Mouse (Mus musculus): ENCODE results near the gene Atp8b5. TPM values are rescaled to one million over a fixed set of nuclear protein-coding genes. Genes with fewer than 3 reads are reported as not detected.

Atp8b5 gene
- polyA plus RNA-seq, 1 experiment from 2014 or later: 0.60 TPM

DNA sequence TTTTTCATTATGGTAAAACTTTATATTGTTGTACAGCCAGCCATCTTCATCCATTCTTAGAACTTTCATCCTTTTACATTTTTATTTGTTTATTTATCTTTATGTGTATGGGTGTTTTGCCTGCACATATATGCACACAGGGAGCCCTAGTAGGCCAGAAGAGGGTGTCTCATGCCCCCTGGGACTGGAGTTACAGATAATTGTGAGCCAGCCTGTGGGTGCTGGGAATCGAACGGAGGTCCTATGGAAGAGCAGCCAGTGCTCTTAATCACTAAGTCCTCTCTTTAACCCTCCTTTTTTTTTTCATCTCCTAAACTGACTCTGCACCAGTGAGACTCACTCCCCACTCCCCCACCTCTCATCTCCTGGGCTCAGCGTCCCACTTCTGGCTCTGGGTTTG lies 117.6 kb downstream of the Atp8b5 start:
- Histone ChIP-seq H3K4me3 (replicated peaks; ENCODE audit: low read length) (no peak overlapping the region), H3K4me1 (replicated peaks; ENCODE audit: control insufficient read depth, insufficient read depth, low read length) (peaks cover 20% of the 10 kb centered on the region), H3K9ac (no peak overlapping the region), H3K27me3 (ENCODE audit: control insufficient read depth, insufficient read depth, low read length) (no peaks in the 10 kb centered on the region), H3K9me3 (ENCODE audit: control insufficient read depth, low read length) (no peaks in the 10 kb centered on the region), H3K4me2 (replicated peaks) (no peak overlapping the region), H3K36me3 (replicated peaks; ENCODE audit: control insufficient read depth, insufficient read depth) (no peaks in the 10 kb centered on the region), H3K27ac (no peak overlapping the region)
- no peak for ATAC-seq (ENCODE audit: low FRiP score)
- WGBS: 90% methylated on average over 3 of the region's 3 CpGs
- no peak for DNase-seq (ENCODE audit: low spot score)

DNA sequence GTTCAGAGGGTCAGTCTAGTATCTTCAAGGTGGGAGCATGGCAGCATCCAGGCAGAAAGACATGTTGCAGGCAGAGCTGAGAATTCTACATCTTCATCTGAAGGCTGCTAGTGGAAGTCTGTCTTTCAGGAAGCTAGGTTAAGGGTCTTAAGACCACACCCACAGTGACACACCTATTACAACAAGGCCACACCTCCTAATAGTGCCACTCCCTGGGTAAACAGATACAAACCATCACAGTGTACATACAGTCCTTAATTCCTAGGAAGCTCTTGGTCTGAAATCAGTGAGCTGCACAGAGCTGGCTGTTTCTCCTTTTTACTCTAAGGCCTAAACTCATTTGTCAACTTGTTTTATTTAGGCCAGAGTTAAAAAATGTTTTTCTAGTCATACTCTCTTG lies 120.0 kb downstream of the Atp8b5 start:
- H3K9me3 ChIP-seq (ENCODE audit: control insufficient read depth, low read length): no peaks in the 10 kb centered on the region
- H3K4me1 ChIP-seq (replicated peaks; ENCODE audit: control insufficient read depth, insufficient read depth, low read length): peaks cover 14% of the 10 kb centered on the region
- no peaks in the 10 kb centered on the region for H3K27me3 ChIP-seq (ENCODE audit: control insufficient read depth, insufficient read depth, low read length)
- H3K36me3 ChIP-seq (replicated peaks; ENCODE audit: control insufficient read depth, insufficient read depth): no peaks in the 10 kb centered on the region
- DNase-seq (ENCODE audit: low spot score) (no peak), ATAC-seq (ENCODE audit: low FRiP score) (no peak)
- H3K9ac ChIP-seq: no peak overlapping the region
- no peak overlapping the region for H3K27ac ChIP-seq
- H3K4me2 ChIP-seq (replicated peaks): no peak overlapping the region
- H3K4me3 ChIP-seq (replicated peaks; ENCODE audit: low read length): no peak overlapping the region

DNA sequence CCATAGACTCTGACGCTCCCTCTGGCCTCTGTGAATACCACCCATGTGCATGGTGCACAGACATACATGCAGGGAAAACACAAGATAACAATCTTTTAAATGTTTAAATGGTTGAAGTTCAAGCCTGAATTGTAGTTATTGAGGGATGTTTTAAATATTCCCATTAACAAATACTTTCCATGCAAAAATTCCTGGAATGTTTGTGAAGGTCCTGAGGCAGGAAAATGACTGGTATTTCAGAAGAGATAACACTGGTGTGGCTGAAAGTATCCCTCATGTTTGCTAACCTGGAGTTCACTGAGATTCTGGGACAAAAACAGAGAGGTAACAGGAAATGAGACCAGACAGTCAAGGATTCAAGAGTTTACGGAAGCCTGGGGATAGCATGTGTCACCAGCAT lies 122.4 kb downstream of the Atp8b5 start:
- DNase-seq (ENCODE audit: low spot score) (no peak), ATAC-seq (ENCODE audit: low FRiP score) (no peak)
- H3K36me3 ChIP-seq (replicated peaks; ENCODE audit: control insufficient read depth, insufficient read depth): no peaks in the 10 kb centered on the region
- H3K4me3 ChIP-seq (replicated peaks; ENCODE audit: low read length): no peak overlapping the region
- no peak overlapping the region for H3K4me2 ChIP-seq (replicated peaks)
- no peak overlapping the region for H3K9ac ChIP-seq
- 96% methylated on average over 2 of the region's 2 CpGs for WGBS
- H3K27me3 ChIP-seq (ENCODE audit: control insufficient read depth, insufficient read depth, low read length): no peaks in the 10 kb centered on the region
- H3K27ac ChIP-seq: no peak overlapping the region
- no peaks in the 10 kb centered on the region for H3K4me1 ChIP-seq (replicated peaks; ENCODE audit: control insufficient read depth, insufficient read depth, low read length)
- H3K9me3 ChIP-seq (ENCODE audit: control insufficient read depth, low read length): no peaks in the 10 kb centered on the region

DNA sequence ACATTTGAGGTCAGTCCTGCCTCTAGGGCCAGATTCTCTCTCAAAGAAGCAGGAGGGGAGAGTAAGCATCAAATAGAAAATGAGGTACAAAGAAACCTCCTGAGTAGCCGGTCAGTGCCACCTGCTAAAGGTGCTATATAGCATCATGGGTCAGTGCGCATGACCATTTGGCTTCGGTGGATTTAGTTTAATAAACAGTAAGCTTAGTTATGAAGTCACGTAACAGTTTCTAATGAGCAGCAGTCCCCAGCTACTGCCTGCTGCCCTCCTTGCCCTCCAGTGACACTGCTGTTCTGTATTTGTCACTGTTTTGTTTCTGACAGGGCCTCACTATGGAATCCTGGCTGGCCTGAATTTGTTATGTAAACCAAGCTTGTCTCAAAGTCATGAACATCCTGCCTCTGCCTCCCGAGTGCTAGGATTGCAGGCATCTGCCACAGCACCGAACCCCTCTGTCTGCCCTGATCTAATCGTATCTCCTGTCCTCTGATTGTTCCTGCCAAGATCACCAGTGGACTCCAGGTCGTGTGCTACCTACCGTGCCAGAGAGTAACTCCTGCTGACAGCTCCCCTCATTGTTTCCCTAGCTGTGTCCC lies 123.0 kb downstream of the Atp8b5 start:
- no peaks in the 10 kb centered on the region for H3K9me3 ChIP-seq (ENCODE audit: control insufficient read depth, low read length)
- H3K27me3 ChIP-seq (ENCODE audit: control insufficient read depth, insufficient read depth, low read length): no peaks in the 10 kb centered on the region
- no peak overlapping the region for H3K4me2 ChIP-seq (replicated peaks)
- no peak for ATAC-seq (ENCODE audit: low FRiP score)
- H3K27ac ChIP-seq: no peak overlapping the region
- no peak for DNase-seq (ENCODE audit: low spot score)
- H3K4me3 ChIP-seq (replicated peaks; ENCODE audit: low read length): no peak overlapping the region
- 63% methylated on average over 9 of the region's 9 CpGs for WGBS
- no peaks in the 10 kb centered on the region for H3K36me3 ChIP-seq (replicated peaks; ENCODE audit: control insufficient read depth, insufficient read depth)
- H3K4me1 ChIP-seq (replicated peaks; ENCODE audit: control insufficient read depth, insufficient read depth, low read length): no peaks in the 10 kb centered on the region
- no peak overlapping the region for H3K9ac ChIP-seq

DNA sequence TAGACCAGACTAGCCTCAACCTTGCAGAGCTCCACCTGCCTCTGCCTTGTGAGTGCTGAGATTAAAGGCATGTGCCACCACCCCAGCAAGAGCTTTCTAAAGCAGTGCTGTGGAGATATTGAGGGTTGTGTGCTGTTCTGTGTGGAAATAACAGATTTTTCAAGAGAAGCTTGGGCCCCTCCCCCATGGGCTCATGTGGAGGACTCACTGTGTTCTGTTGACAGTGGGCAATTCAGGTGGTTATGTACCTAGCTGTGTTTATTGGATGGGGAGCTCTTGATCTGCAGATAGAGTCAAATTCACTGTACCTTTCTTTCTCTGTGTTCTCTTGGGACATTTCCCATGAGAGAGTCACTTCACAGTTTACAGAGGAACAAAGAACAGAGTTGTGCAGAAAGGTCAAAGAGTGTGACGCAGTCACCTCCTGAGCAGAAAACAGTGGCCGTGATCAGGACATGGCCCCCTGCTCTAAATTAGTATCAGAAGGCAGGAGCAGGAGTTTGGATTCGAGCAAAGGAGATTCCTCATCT lies 124.6 kb downstream of the Atp8b5 start:
- ATAC-seq (ENCODE audit: low FRiP score) (no peak), DNase-seq (ENCODE audit: low spot score) (no peak)
- H3K9me3 ChIP-seq (ENCODE audit: control insufficient read depth, low read length): no peaks in the 10 kb centered on the region
- H3K4me1 ChIP-seq (replicated peaks; ENCODE audit: control insufficient read depth, insufficient read depth, low read length): no peaks in the 10 kb centered on the region
- H3K27ac ChIP-seq: no peak overlapping the region
- H3K9ac ChIP-seq: no peak overlapping the region
- H3K4me2 ChIP-seq (replicated peaks): no peak overlapping the region
- WGBS: 69% methylated on average over 3 of the region's 3 CpGs
- H3K36me3 ChIP-seq (replicated peaks; ENCODE audit: control insufficient read depth, insufficient read depth): no peaks in the 10 kb centered on the region
- H3K27me3 ChIP-seq (ENCODE audit: control insufficient read depth, insufficient read depth, low read length): no peaks in the 10 kb centered on the region
- no peak overlapping the region for H3K4me3 ChIP-seq (replicated peaks; ENCODE audit: low read length)

DNA sequence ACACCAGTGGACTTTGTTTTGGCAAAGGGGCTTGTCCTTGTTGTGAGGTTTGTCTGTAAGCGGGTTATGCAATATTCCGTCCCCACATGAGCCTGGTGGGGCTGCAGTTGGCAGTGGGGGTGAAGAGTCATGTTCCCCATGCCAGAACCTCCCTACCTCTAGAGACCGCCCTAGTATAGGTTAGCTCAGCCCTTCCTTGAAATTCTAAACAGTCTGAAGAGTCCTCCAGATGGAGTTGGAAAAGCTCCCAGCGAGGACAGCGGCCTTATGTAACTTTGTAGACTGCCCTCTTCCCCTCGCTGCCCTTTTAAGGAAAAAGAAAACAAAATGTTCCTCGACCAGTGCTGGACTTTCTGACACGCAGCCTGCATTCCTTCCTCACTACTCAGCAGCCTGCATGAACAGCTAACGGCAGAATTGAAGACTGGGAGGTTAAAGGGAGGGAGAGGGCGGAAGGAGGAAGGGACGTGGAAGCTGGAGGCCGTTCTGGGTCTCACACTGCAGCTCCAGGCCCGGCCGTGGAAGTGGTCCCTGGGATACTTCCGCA lies 127.5 kb downstream of the Atp8b5 start:
- no peak overlapping the region for H3K4me2 ChIP-seq (replicated peaks)
- no peak overlapping the region for H3K4me3 ChIP-seq (replicated peaks; ENCODE audit: low read length)
- peak overlapping the region; percentile 24; the same call in 1 of the 2 replicates for H3K27ac ChIP-seq
- peaks cover 15% of the 10 kb centered on the region for H3K4me1 ChIP-seq (replicated peaks; ENCODE audit: control insufficient read depth, insufficient read depth, low read length)
- 70% methylated on average over 15 of the region's 15 CpGs for WGBS
- ATAC-seq (ENCODE audit: low FRiP score) (no peak), DNase-seq (ENCODE audit: low spot score) (no peak)
- H3K9me3 ChIP-seq (ENCODE audit: control insufficient read depth, low read length): no peaks in the 10 kb centered on the region
- H3K36me3 ChIP-seq (replicated peaks; ENCODE audit: control insufficient read depth, insufficient read depth): no peaks in the 10 kb centered on the region
- no peaks in the 10 kb centered on the region for H3K27me3 ChIP-seq (ENCODE audit: control insufficient read depth, insufficient read depth, low read length)
- H3K9ac ChIP-seq: no peak overlapping the region

DNA sequence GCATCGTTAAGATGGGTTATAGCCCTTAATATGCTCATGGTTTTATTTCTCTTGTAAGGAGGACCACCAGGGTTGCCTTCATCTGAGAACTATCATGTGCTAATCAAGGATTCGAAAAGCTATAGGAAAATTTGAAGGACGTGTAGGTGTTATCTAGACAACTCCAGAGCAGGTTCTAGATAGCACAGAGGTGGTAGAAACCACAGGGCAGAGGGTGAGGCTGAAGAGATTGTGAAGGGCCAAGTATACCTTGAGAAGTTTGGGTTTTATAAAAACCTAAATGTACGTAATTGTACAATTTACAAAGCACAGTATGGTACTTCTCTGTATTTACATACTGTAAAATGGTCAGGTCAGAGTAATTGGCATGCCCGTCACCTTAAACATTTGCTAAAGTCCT lies 128.2 kb downstream of the Atp8b5 start:
- ATAC-seq (ENCODE audit: low FRiP score) (no peak), DNase-seq (ENCODE audit: low spot score) (no peak)
- no peaks in the 10 kb centered on the region for H3K27me3 ChIP-seq (ENCODE audit: control insufficient read depth, insufficient read depth, low read length)
- WGBS: 96% methylated on average over 5 of the region's 5 CpGs
- no peaks in the 10 kb centered on the region for H3K36me3 ChIP-seq (replicated peaks; ENCODE audit: control insufficient read depth, insufficient read depth)
- no peak overlapping the region for H3K4me2 ChIP-seq (replicated peaks)
- H3K27ac ChIP-seq: no peak overlapping the region
- H3K4me1 ChIP-seq (replicated peaks; ENCODE audit: control insufficient read depth, insufficient read depth, low read length): peaks cover 15% of the 10 kb centered on the region
- H3K9ac ChIP-seq: no peak overlapping the region
- H3K9me3 ChIP-seq (ENCODE audit: control insufficient read depth, low read length): no peaks in the 10 kb centered on the region
- H3K4me3 ChIP-seq (replicated peaks; ENCODE audit: low read length): no peak overlapping the region

DNA sequence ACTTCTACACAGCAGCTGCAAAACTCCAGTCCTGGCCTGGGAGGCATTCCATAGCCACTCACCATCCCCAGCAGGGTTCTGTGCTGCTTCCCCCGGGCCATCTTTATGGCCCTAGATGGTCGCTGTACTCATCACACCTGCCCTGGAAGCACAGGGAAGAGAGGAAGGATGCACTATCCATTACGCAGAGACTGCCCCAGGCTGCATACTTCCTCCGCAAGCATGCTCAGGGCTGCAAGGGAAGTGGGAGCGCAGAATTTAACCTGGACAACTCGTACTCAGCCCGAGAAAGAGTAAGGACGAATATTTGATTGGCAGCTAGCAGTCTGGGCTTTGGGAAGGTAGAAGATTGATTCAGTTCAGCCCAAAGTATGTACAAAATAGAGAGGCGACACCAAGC lies 128.9 kb downstream of the Atp8b5 start:
- ATAC-seq (ENCODE audit: low FRiP score): no peak
- Histone ChIP-seq H3K27me3 (ENCODE audit: control insufficient read depth, insufficient read depth, low read length) (no peaks in the 10 kb centered on the region), H3K36me3 (replicated peaks; ENCODE audit: control insufficient read depth, insufficient read depth) (no peaks in the 10 kb centered on the region), H3K4me2 (replicated peaks) (no peak overlapping the region), H3K27ac (no peak overlapping the region), H3K9ac (no peak overlapping the region), H3K4me3 (replicated peaks; ENCODE audit: low read length) (no peak overlapping the region), H3K4me1 (replicated peaks; ENCODE audit: control insufficient read depth, insufficient read depth, low read length) (peaks cover 15% of the 10 kb centered on the region), H3K9me3 (ENCODE audit: control insufficient read depth, low read length) (no peaks in the 10 kb centered on the region)
- no peak for DNase-seq (ENCODE audit: low spot score)
- 80% methylated on average over 9 of the region's 9 CpGs for WGBS

DNA sequence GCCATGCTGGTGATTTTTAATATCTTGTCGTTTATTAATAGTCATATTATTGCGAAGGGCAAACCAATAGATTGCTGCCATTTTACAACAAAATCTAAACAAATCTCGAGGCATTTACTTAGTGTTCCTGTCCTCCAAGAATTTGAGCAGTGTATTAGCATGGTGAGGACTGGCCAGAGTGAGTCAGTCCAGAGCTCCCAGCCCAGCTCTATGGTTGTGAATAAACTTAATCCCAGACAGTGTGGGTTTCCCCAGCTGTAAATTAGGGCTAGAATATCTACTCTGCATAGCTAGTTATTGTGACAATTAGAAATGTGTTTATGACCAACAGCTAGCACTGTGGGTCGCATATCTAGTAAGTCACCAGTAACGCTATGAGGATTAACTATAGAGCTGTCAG lies 129.4 kb downstream of the Atp8b5 start:
- Histone ChIP-seq H3K9ac (no peak overlapping the region), H3K27me3 (ENCODE audit: control insufficient read depth, insufficient read depth, low read length) (no peaks in the 10 kb centered on the region), H3K4me3 (replicated peaks; ENCODE audit: low read length) (no peak overlapping the region), H3K4me2 (replicated peaks) (no peak overlapping the region), H3K36me3 (replicated peaks; ENCODE audit: control insufficient read depth, insufficient read depth) (no peaks in the 10 kb centered on the region), H3K4me1 (replicated peaks; ENCODE audit: control insufficient read depth, insufficient read depth, low read length) (peaks cover 15% of the 10 kb centered on the region), H3K27ac (no peak overlapping the region), H3K9me3 (ENCODE audit: control insufficient read depth, low read length) (no peaks in the 10 kb centered on the region)
- DNase-seq (ENCODE audit: low spot score) (no peak), ATAC-seq (ENCODE audit: low FRiP score) (no peak)
- 92% methylated on average over 5 of the region's 5 CpGs for WGBS

DNA sequence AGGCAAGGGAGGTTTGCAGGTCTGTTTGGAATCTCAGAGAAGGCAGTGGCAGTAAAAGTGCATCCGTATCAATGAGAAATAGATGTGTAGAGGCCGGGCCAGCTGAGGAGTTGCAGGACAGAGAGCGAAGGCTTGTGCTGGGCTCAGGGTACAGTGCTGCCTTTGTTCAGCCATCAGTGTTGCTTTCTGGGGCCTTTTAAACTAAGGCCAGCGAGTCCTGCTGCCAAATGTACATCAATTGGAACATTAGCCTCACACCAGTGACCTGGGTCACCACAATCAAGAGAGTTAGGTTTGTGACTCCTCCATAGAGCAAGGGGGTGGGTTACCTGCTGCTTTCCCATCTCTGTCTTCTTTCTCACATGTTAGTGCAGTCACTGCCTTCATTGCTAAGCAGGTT lies 131.1 kb downstream of the Atp8b5 start:
- H3K27ac ChIP-seq: peak overlapping the region; percentile 40; the same call in 1 of the 2 replicates
- DNase-seq (ENCODE audit: low spot score) (peak; percentile 27), ATAC-seq (ENCODE audit: low FRiP score) (no peak)
- H3K4me2 ChIP-seq (replicated peaks): no peak overlapping the region
- H3K9ac ChIP-seq: no peak overlapping the region
- WGBS: 68% methylated on average over 4 of the region's 4 CpGs
- H3K9me3 ChIP-seq (ENCODE audit: control insufficient read depth, low read length): no peaks in the 10 kb centered on the region
- no peak overlapping the region for H3K4me3 ChIP-seq (replicated peaks; ENCODE audit: low read length)
- H3K27me3 ChIP-seq (ENCODE audit: control insufficient read depth, insufficient read depth, low read length): no peaks in the 10 kb centered on the region
- H3K36me3 ChIP-seq (replicated peaks; ENCODE audit: control insufficient read depth, insufficient read depth): no peaks in the 10 kb centered on the region
- peaks cover 15% of the 10 kb centered on the region for H3K4me1 ChIP-seq (replicated peaks; ENCODE audit: control insufficient read depth, insufficient read depth, low read length)
